Mouse (Mus musculus) C2C12 (cell line): ENCODE measurements around the gene Bcas3. TPM values are rescaled to one million over a fixed set of nuclear protein-coding genes. Genes with fewer than 3 reads are reported as not detected.

ENCODE experiments used
- H3K27me3 ChIP-seq: one replicate; pipeline ENCODE4 v1.6.1; 2011; ENCODE audit not compliant: control insufficient read depth, insufficient read depth, insufficient read length
- H3K36me3 ChIP-seq: one replicate; pipeline ENCODE4 v1.6.1; 2011; ENCODE audit not compliant: control insufficient read depth, insufficient read depth
- H3K4me3 ChIP-seq: one replicate; pipeline ENCODE4 v1.5.1; 2011; ENCODE audit warnings: mild to moderate bottlenecking, control low read depth; ENCODE audit not compliant: poor library complexity, insufficient read depth, severe bottlenecking
- H3K79me2 ChIP-seq: one replicate; pipeline ENCODE4 v1.6.1; 2011; ENCODE audit not compliant: control insufficient read depth, insufficient read depth
- H3K79me3 ChIP-seq: one replicate; pipeline ENCODE4 v1.6.1; 2011; ENCODE audit warnings: low read depth, control low read depth
- H3ac ChIP-seq: one replicate; pipeline ENCODE3; 2011; ENCODE audit warnings: low read depth; ENCODE audit not compliant: control insufficient read depth, insufficient read length
- CEBPB ChIP-seq: IDR thresholded peaks from one replicate; pipeline ENCODE4 v1.6.1; 2011; ENCODE audit warnings: low read depth, mild to moderate bottlenecking, control low read depth, moderate library complexity
- CTCF ChIP-seq: IDR thresholded peaks from one replicate; pipeline ENCODE4 v1.5.1; 2011; ENCODE audit not compliant: control insufficient read depth, insufficient read depth, insufficient read length
- FOSL1 ChIP-seq: IDR thresholded peaks from one replicate; pipeline ENCODE4 v1.8.0; 2011; ENCODE audit warnings: mild to moderate bottlenecking, low read length; ENCODE audit not compliant: poor library complexity, insufficient read depth, severe bottlenecking
- MAX ChIP-seq: IDR thresholded peaks from one replicate; pipeline ENCODE4 v1.6.1; 2011; ENCODE audit warnings: mild to moderate bottlenecking, control low read depth
- MYOD1 ChIP-seq: IDR thresholded peaks from one replicate; pipeline ENCODE4 v1.6.1; 2011; ENCODE audit warnings: low read depth; ENCODE audit not compliant: control insufficient read depth, insufficient read length
- MYOG ChIP-seq: IDR thresholded peaks from one replicate; pipeline ENCODE4 v1.6.1; 2011; ENCODE audit not compliant: control insufficient read depth, insufficient read length; ENCODE audit errors: extremely low read depth
- USF1 ChIP-seq: IDR thresholded peaks from one replicate; pipeline ENCODE4 v1.6.1; 2011; ENCODE audit warnings: low read depth, mild to moderate bottlenecking, control low read depth, moderate library complexity
- polyA plus RNA-seq: library from polyadenylated mRNA; unstranded; fragments of >200 nt; fragmentation: generic; extraction: Trizol; gene quantifications from one replicate; pipeline ENCODE4 v1.2.1, GENCODE M21; 2012; ENCODE audit warnings: missing spikeins

The Bcas3 gene
- polyA plus RNA-seq, 1 experiment, result 11.1 TPM

GRCm38 (mm10) chr11:85406531-85406930 is 53.6 kb downstream of the Bcas3 start:
- H3K27me3 ChIP-seq, result no peaks in the 10 kb centered on the region
- TF ChIP-seq MYOG (no peak), CEBPB (no peak), MYOD1 (no peak), CTCF (no peak), USF1 (no peak), MAX (no peak), FOSL1 (no peak)
- no peak overlapping the region for H3K4me3 ChIP-seq
- H3ac ChIP-seq, result no peak overlapping the region
- H3K79me3 ChIP-seq, result no peaks in the 10 kb centered on the region
- no peaks in the 10 kb centered on the region for H3K36me3 ChIP-seq
- no peaks in the 10 kb centered on the region for H3K79me2 ChIP-seq

- Histone ChIP-seq H3K4me3 (no peak overlapping the region), H3K27me3 (no peaks in the 10 kb centered on the region), H3ac (no peak overlapping the region), H3K36me3 (no peaks in the 10 kb centered on the region), H3K79me2 (no peaks in the 10 kb centered on the region), H3K79me3 (no peaks in the 10 kb centered on the region)
- TF ChIP-seq MYOD1 (no peak), FOSL1 (no peak), CTCF (no peak)
Observed at GRCm38 (mm10) chr11:85407700-85408099, 54.7 kb downstream of the Bcas3 start.

GRCm38 (mm10) chr11:85412319-85412718 is 59.4 kb downstream of the Bcas3 start:
- no peak overlapping the region for H3ac ChIP-seq
- no peak overlapping the region for H3K4me3 ChIP-seq
- H3K27me3 ChIP-seq, result no peaks in the 10 kb centered on the region
- H3K36me3 ChIP-seq, result no peaks in the 10 kb centered on the region
- H3K79me2 ChIP-seq, result no peaks in the 10 kb centered on the region
- H3K79me3 ChIP-seq, result no peaks in the 10 kb centered on the region
- TF ChIP-seq CTCF (no peak), CEBPB (no peak), USF1 (no peak), MYOD1 (no peak), MAX (no peak)

GRCm38 (mm10) chr11:85414476-85414875 is 61.5 kb downstream of the Bcas3 start:
- H3K4me3 ChIP-seq, result no peak overlapping the region
- no peaks in the 10 kb centered on the region for H3K36me3 ChIP-seq
- H3ac ChIP-seq, result no peak overlapping the region
- no peaks in the 10 kb centered on the region for H3K79me2 ChIP-seq
- no peak for TF ChIP-seq FOSL1
- TF ChIP-seq CTCF, result no peak
- H3K79me3 ChIP-seq, result no peaks in the 10 kb centered on the region
- no peaks in the 10 kb centered on the region for H3K27me3 ChIP-seq

DNA sequence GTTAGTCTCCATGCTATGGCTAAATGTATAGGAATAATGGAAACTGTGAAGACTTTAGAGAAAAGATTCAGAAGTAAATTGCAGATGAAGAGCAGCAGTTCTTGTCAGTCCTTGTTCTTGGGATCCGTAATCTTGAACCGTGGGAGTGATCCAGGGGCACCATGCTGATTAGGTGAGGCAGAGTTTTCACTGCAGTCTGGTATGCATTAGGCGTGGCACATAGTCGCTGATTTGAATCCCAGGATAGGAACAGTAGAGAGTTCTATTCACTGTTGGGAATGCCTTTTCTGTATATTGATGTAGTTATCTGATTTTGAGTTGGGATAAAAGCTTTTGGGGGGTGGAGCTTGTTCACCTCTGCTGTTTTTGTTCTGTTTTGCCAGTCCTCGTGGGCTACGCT is 74.4 kb downstream of the Bcas3 start:
- no peak for TF ChIP-seq MYOD1
- no peak for TF ChIP-seq CTCF
- no peak for TF ChIP-seq MYOG
- TF ChIP-seq CEBPB, result no peak
- TF ChIP-seq MAX, result no peak
- no peak for TF ChIP-seq FOSL1
- TF ChIP-seq USF1, result no peak
- H3K27me3 ChIP-seq, result no peaks in the 10 kb centered on the region
- no peak overlapping the region for H3ac ChIP-seq
- no peaks in the 10 kb centered on the region for H3K79me2 ChIP-seq
- no peaks in the 10 kb centered on the region for H3K36me3 ChIP-seq
- H3K79me3 ChIP-seq, result no peaks in the 10 kb centered on the region
- H3K4me3 ChIP-seq, result no peak overlapping the region

GRCm38 (mm10) chr11:85428227-85428626 is 75.3 kb downstream of the Bcas3 start:
- no peaks in the 10 kb centered on the region for H3K27me3 ChIP-seq
- no peak overlapping the region for H3ac ChIP-seq
- H3K36me3 ChIP-seq, result no peaks in the 10 kb centered on the region
- no peaks in the 10 kb centered on the region for H3K79me2 ChIP-seq
- H3K79me3 ChIP-seq, result no peaks in the 10 kb centered on the region
- TF ChIP-seq MAX (no peak), FOSL1 (no peak), MYOG (no peak), MYOD1 (no peak), CEBPB (no peak), CTCF (no peak), USF1 (no peak)
- H3K4me3 ChIP-seq, result no peak overlapping the region
